Mouse (Mus musculus): ENCODE data around the gene Itgad.

- no peak for TF ChIP-seq POLR2A (IDR thresholded peaks at IDR 0.05; ENCODE audit: borderline replicate concordance, insufficient read depth, low read length)
- no peak for TF ChIP-seq CTCF (IDR thresholded peaks at IDR 0.05; ENCODE audit: borderline replicate concordance, insufficient read depth, low read depth, low read length)
These were observed 15.8 kb downstream of the Itgad start for GRCm38 (mm10) chr7:128169996-128170395.
